Mouse (Mus musculus) gastrocnemius, adult 2 months (tissue): ENCODE results near the gene Rbms3. TPM values are rescaled to one million over a fixed set of nuclear protein-coding genes. Genes with fewer than 3 reads are reported as not detected.

Source experiments
- DNase-seq: peaks from one replicate; pipeline ENCODE4 v3.0.0; 2022
- H3K27ac ChIP-seq: fragments of 200-600 bp; 2 replicates; pipeline ENCODE4 v1.8.1; 2022; ENCODE audit warnings: mild to moderate bottlenecking
- H3K4me3 ChIP-seq: fragments of 200-600 bp; 2 replicates; pipeline ENCODE4 v1.8.1; 2022; ENCODE audit warnings: mild to moderate bottlenecking, moderate library complexity
- CTCF ChIP-seq: fragments of 200-600 bp; IDR thresholded peaks from 2 replicates; pipeline ENCODE4 v1.8.1; 2022; ENCODE audit warnings: antibody characterized with exemption, mild to moderate bottlenecking, moderate library complexity
- intact Hi-C: fragments of 180-260 bp; cut with DNase I; formaldehyde crosslinking; loops from one replicate; pipeline ENCODE4 v1.15.1; 2025
- total RNA-seq, 2 experiments: library from RNA; stranded (reverse); gene quantifications; 2 replicates each; pipeline ENCODE4 v1.2.3; 2021

Gene Rbms3
- total RNA-seq, 2 experiments from 2014 or later = 5.8 to 8.1 TPM

DNA sequence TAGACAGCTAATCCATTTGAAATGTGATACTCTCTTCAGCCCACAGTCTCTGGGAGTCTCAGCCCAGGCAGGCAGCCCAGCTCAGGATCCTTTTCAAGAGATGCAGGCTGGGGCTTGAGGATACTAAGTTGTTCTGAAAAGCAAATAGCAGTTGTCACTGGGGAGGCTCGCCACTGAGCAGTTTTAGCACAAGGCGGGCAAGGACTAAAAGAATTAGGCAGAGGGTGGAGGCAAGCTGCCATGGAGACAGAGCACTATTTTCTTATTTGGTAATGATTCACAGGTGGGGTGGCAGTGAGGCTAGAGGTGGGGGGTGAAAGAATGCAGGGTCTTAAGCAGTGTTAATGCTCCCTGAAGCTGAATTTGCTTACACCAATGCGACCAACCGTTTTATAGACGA is 249.6 kb downstream of the Rbms3 start:
- H3K27ac ChIP-seq = peak overlapping the region; percentile 46; the same call in 1 of the 2 replicates
- TF ChIP-seq CTCF = no peak
- intact Hi-C loops = no loop called here
- H3K4me3 ChIP-seq = no peak overlapping the region
- peak; percentile 46 for DNase-seq

DNA sequence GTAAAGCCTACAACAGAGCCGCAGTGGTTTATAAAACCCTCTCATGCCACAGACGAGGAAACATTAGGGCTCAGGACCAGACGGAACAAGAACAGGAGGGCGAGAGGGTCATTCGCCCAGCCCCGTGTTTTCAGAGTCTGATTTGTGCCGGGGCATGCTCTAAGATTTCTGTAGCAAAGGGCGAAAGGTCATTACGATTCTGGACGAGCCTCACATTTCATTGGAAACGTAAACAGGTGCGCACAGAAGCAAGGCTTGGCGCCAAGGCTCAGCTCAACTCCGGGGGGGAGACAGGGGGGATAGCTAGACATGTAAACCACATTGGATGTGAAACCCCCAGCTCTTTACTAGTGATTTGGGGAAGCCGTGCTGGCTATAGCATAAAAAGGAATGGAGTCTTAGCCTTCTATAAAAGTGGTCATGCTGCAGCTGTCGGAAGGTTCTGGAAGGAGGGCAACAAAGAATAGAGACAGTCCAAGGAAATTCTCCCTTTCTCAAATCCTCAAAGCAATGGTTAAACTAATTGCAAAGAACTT is 250.2 kb downstream of the Rbms3 start:
- intact Hi-C loops = no loop called here
- peak overlapping the region; percentile 46; the same call in 1 of the 2 replicates for H3K27ac ChIP-seq
- DNase-seq = no peak
- no peak for TF ChIP-seq CTCF
- H3K4me3 ChIP-seq = no peak overlapping the region

DNA sequence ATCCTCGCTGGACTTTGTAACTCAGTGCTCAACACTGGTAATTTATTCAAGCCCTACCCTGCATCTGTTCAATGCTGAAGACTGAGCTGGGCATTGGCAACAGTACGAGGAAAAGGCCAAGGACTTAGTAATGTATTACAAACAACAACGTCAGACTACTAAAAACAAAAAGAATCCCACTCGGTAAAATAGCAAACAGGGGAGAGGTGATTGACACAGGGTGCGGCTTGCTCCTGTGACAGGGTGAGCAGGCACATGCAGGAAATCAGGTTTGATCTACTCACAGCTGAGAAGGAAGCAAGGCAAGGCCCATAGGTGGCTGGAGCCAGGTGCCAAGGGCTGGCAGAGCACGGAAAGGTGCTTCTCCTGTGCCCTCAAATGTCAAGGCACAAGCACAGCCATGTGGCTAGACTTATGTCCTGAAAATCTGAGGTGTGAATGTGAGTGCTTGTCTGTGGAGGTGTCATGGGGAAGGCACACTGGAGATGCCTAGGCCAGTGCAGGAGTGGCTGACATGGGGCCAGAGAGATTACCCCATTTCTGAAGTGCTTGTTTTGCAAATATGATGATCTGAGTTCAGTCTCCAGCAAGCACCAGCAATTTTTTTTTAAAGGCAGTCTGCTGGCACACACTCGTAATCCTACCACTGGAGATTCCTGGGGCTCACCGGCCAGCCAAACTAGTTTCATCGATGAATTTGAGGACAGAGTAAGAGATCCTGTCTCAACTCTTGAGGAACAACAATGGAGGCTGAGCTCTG is 251.4 kb downstream of the Rbms3 start:
- peak; percentile 20 for DNase-seq
- no peak for TF ChIP-seq CTCF

DNA sequence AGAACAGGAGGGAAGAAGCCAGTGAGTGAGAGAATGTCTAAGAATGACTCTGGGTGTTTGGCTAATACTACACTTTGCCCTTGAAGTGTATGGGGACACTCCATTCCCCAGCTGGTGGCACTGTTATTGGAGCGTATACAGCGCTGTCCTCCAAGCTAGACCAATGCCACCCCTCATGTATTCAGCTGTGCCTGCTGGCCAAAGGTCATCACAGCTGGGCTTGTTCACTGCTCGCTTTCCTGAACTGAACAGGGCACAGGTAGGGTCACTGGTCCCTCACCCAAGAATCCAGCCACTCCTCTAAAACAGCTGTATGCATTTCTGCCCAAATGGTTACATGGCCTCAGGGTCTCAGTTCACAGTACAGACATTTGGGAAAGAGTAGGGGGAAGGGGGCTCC is 253.9 kb downstream of the Rbms3 start:
- Histone ChIP-seq H3K4me3 (no peak overlapping the region), H3K27ac (no peak overlapping the region)
- TF ChIP-seq CTCF = no peak
- intact Hi-C loops = no loop called here
- DNase-seq = no peak

More for the DNA sequence above, 251.4 kb downstream of the Rbms3 start:
- Histone ChIP-seq H3K4me3 (no peak overlapping the region), H3K27ac (no peak overlapping the region)
- intact Hi-C loops = no loop called here

DNA sequence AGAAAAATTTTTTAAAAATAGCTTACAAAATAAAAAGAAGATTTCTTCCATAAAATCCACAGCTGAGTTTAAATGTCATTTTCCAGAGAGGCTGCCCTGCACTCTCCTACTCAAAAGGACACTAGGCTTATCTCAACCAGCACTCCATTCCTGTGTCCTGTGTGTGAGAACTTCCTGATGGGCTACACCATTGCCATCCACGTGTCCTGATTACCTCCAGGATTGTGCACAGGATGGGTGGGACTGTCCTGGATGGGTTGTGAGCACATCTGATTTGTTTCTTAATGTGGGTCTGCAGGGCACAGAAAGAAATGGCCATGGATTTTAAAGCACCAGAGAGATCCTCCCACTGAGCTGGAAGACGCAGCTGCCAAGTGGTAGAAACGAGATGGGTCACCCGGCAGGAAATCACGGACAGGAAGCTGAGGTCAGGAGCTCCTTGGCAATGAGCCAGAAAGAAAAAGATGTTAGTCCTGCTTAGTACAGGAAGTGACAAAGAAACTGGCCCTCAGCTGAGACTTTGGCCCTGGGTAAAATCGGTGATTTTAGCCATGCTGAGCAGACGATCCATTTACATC is 256.5 kb downstream of the Rbms3 start:
- DNase-seq = peak; percentile 27
- Histone ChIP-seq H3K27ac (0 out of 2 replicates have a peak overlapping the region, but pooled peaks have one; percentile 2), H3K4me3 (no peak overlapping the region)
- no peak for TF ChIP-seq CTCF
- intact Hi-C loops = no loop called here

DNA sequence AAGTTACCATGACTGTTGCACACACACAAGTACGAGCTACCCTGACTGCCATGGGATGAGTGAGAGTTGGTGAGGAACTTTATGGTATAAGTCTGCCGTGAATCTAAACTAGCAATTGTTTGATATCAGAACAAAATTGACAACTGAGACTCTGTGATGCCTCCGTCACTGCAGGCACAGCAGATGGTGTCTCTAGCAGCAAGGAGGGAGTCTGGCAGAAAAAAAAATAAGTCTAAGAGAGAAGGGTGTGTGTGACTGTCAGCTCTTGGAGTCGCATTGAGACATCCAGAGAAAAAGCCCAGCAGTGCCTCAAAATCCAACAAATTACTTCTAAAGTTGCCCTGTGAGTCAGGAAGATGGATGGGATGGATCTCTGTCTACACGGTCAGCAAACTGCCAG is 257.7 kb downstream of the Rbms3 start:
- Histone ChIP-seq H3K27ac (no peak overlapping the region), H3K4me3 (no peak overlapping the region)
- intact Hi-C loops = no loop called here
- no peak for TF ChIP-seq CTCF
- DNase-seq = no peak

DNA sequence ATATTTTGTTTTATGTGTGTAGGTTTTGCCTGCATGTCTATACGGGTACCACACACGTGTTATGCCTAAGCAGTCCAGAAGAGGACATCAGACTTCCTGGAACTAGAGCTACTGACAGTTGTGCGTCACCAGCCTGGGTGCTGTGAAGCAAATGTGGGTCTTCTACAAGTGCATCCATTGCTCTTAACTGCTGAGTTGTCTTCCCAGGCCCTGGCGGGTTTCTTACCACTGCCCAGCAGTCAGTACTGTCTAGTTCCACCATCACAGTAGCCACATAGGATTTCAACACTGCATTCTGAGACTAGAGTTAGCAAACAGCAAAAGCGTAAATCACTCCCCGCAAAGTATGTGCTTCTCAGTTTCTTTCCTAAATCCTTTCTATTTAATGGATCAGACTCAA is 259.6 kb downstream of the Rbms3 start:
- no peak overlapping the region for H3K27ac ChIP-seq
- DNase-seq = no peak
- H3K4me3 ChIP-seq = no peak overlapping the region
- TF ChIP-seq CTCF = no peak
- intact Hi-C loops = no loop called here

DNA sequence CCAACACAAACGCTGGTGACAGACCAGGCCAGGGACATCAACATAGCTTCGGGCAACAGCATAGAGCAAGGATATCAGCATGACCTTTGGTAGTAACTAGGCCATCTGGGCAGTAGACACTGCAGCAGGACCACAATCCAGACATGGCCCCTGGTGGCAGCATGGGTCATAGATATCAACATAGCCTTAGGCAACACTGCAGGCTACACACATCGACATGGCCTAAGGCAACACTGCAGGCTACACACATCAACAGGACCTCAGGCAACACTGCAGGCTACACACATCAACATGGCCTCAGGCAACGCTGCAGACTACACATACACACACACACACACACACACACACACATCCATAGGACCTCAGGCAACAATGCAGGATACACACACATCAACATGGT is 261.7 kb downstream of the Rbms3 start:
- no peak for DNase-seq
- no peak for TF ChIP-seq CTCF
- Histone ChIP-seq H3K27ac (no peak overlapping the region), H3K4me3 (no peak overlapping the region)
- intact Hi-C loops = no loop called here

DNA sequence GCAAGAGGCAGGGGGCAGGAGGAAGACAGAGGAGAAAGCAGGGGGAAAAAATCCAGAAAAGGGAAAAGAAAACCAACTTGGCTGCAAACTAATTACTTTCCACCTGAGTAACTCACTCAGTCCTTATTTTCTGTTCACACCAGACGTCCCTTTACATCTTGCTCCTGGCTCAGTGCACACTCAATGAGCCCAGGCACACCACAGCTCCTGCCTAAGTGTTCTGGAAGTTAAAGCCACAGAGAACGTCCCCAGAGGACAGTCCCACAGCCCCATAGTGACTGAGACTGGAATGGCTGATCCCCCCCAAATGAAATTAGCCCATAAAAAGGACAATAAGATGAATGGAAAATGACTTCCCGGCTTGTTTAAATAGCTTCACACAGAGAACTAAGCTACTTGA is 265.1 kb downstream of the Rbms3 start:
- intact Hi-C loops = no loop called here
- Histone ChIP-seq H3K27ac (no peak overlapping the region), H3K4me3 (no peak overlapping the region)
- TF ChIP-seq CTCF = no peak
- DNase-seq = no peak

DNA sequence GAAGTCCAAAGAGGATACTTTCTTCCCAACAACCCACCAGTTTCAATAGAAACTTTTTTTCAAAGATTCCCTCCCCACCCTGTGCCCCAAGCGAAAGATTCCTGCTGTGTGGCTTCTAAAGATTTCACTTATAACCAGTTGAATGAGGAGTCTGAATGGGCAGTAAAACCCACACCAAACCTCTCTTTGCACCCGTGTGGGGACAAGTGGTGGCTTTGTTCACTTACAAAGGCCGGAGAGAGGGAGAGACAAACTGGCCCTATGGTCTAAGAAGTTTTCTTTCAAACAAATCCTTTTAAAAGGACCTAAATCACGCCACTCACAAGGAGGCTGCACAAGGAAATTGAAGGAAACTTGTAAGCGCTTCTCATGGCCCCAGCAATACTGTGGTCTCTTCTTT is 268.3 kb downstream of the Rbms3 start:
- TF ChIP-seq CTCF = no peak

DNA sequence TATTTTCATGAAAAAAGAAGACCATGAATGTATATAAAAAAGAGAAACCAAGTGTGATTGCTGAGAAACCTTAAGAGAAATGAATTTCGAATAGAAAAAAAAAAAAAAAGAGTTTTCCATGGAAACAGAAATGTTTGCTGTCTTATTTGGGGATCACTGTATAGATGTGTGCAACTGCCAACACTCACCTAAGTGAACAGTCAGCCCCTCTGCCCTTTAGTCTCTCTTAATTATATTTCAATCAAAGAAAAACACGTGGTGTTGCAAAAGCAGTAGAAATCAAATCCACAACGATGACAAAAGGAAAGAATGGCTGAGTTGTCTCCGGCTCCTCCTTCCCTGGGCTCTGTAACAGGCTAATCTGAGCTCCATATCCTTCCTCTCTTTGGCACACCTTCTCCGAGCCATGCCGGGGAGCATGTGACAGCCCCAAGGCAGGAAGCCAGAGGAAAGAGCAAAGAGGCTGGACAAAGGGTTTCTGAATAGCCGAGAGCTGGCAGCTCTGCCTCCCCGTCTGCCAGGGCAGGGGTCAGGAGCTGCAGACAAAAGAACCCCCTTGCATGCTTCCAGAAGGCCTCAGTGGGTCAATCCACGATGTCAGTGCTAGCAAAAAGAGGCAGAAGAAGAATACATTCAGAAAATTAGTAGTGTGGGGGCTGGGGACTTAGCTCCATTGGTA is 272.8 kb downstream of the Rbms3 start:
- intact Hi-C loops = no loop called here
- H3K27ac ChIP-seq = no peak overlapping the region
- DNase-seq = peak; percentile 58
- TF ChIP-seq CTCF = no peak
- H3K4me3 ChIP-seq = no peak overlapping the region

More for the DNA sequence above, 268.3 kb downstream of the Rbms3 start:
- DNase-seq = no peak
- no peak overlapping the region for H3K4me3 ChIP-seq
- intact Hi-C loops = no loop called here
- no peak overlapping the region for H3K27ac ChIP-seq

DNA sequence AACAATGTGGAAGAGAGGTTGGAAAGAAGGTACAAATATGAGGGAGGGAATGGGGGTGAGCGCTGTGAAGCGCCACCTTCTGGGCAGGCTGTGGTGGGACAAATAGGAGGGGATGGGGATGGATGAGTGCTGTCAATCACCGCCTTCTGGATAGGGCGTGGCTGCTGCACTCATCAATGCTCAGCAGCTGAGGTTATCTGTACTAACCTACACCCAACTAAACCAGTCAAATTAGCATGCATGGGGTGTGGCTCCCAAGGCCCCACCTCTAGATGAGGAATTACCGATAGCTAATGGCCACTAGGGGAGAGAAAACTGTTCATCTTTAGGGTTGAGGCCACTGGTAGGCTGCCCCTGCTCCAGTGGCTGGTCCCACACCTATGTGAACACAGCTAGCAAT is 274.2 kb downstream of the Rbms3 start:
- Histone ChIP-seq H3K27ac (no peak overlapping the region), H3K4me3 (no peak overlapping the region)
- no peak for DNase-seq
- TF ChIP-seq CTCF = no peak
- intact Hi-C loops = no loop called here

DNA sequence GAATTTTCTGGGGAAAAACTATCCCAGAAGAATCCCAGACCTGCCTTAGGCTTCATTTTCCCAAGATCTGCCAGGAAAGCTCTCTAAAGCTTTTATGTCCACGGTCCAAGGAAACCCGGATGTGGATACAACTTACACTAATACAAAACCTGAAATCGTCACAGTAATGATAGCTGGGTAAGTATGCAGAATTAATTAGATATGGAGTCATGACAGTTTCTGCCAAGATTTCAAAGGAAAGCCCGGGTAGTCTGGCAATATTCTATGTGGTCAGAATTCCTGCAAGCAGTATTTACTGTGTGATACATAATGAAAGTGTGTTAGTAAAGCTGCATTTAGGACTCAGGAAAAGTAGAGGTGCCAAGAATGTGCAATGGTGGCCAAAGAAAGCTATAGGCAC is 287.4 kb downstream of the Rbms3 start:
- Histone ChIP-seq H3K4me3 (no peak overlapping the region), H3K27ac (no peak overlapping the region)
- intact Hi-C loops = no loop called here
- DNase-seq = no peak
- TF ChIP-seq CTCF = no peak
